Mouse (Mus musculus) neural tube, embryonic 15.5 days (tissue): ENCODE data around the gene Gm17571. TPM values are rescaled to one million over a fixed set of nuclear protein-coding genes. Genes with fewer than 3 reads are reported as not detected.

Experiments
- ATAC-seq: fragments of 200-750 bp; cut with Nextera tagmentation; 2 replicates; pipeline ENCODE4 v1.8.0; 2017; ENCODE audit warnings: mild to moderate bottlenecking, moderate TSS enrichment, moderate library complexity; ENCODE audit not compliant: low FRiP score
- H3K27ac ChIP-seq: fragments of 300-500 bp; sonication (generic); replicated peaks from 2 replicates; pipeline ENCODE4 v1.5.1; 2015; ENCODE audit warnings: mild to moderate bottlenecking, inconsistent platforms
- H3K27me3 ChIP-seq: fragments of 300-500 bp; sonication (generic); replicated peaks from 2 replicates; pipeline ENCODE4 v1.6.1; 2015; ENCODE audit warnings: inconsistent platforms
- H3K36me3 ChIP-seq: fragments of 300-500 bp; sonication (generic); 2 replicates; pipeline ENCODE4 v1.6.1; 2015; ENCODE audit warnings: inconsistent platforms
- H3K4me1 ChIP-seq: fragments of 300-500 bp; sonication (generic); 2 replicates; pipeline ENCODE4 v1.6.1; 2015; ENCODE audit warnings: inconsistent platforms
- H3K4me2 ChIP-seq: fragments of 300-500 bp; sonication (generic); 2 replicates; pipeline ENCODE4 v1.6.1; 2015; ENCODE audit warnings: inconsistent platforms, mild to moderate bottlenecking, moderate library complexity
- H3K4me3 ChIP-seq: fragments of 300-500 bp; sonication (generic); replicated peaks from 2 replicates; pipeline ENCODE4 v1.5.1; 2015; ENCODE audit warnings: mild to moderate bottlenecking, inconsistent platforms
- H3K9ac ChIP-seq: fragments of 300-500 bp; sonication (generic); replicated peaks from 2 replicates; pipeline ENCODE4 v1.6.1; 2015; ENCODE audit warnings: mild to moderate bottlenecking, inconsistent platforms
- H3K9me3 ChIP-seq: fragments of 300-500 bp; sonication (generic); replicated peaks from 2 replicates; pipeline ENCODE4 v1.6.1; 2016; ENCODE audit warnings: inconsistent platforms
- WGBS: fragments of 180-500 bp; shearing (Covaris S2); methylation state at CpG from one replicate; pipeline ENCODE4 v1.1.7; 2015; ENCODE audit warnings: mixed read lengths; 5-methylcytosine and 5-hydroxymethylcytosine counted together
- polyA plus RNA-seq: library from polyadenylated mRNA; unstranded; fragments of >200 nt; fragmentation: Nextera tagmentation; extraction: Ambion mirVana; gene quantifications from 2 replicates; pipeline ENCODE4 v1.2.1, GENCODE M21; 2015

Gm17571 gene
- polyA plus RNA-seq = not detected in 2 replicates

GRCm38 (mm10) chr9:13446703-13447285, at the start of gene Gm17571:
Gene Gm17571 (minus strand): TSS chr9:13446753.
- H3K4me1 ChIP-seq = no peaks in the 10 kb centered on the region; the same call in 1 of the 2 replicates
- no peak within 1 kb of the TSS for H3K4me2 ChIP-seq
- H3K9ac ChIP-seq = no peak within 1 kb of the TSS
- no peaks in the 10 kb centered on the region for H3K36me3 ChIP-seq
- ATAC-seq = no peak
- no peaks in the 10 kb centered on the region for H3K27me3 ChIP-seq
- H3K9me3 ChIP-seq = no peaks in the 10 kb centered on the region
- WGBS = 83% methylated on average over 4 of the region's 4 CpGs
- no peak within 1 kb of the TSS for H3K27ac ChIP-seq
- H3K4me3 ChIP-seq = no peak within 1 kb of the TSS

GRCm38 (mm10) chr9:13495530-13495929, 49.0 kb upstream of the Gm17571 start:
- no peak overlapping the region for H3K27ac ChIP-seq
- H3K9ac ChIP-seq = no peak overlapping the region
- H3K9me3 ChIP-seq = no peaks in the 10 kb centered on the region
- no peak overlapping the region for H3K4me2 ChIP-seq
- H3K4me3 ChIP-seq = no peak overlapping the region
- H3K4me1 ChIP-seq = peaks cover 11% of the 10 kb centered on the region; the same call in 1 of the 2 replicates
- no peaks in the 10 kb centered on the region for H3K36me3 ChIP-seq
- no peaks in the 10 kb centered on the region for H3K27me3 ChIP-seq
- ATAC-seq = no peak

- H3K27me3 ChIP-seq = no peaks in the 10 kb centered on the region
- no peak overlapping the region for H3K9ac ChIP-seq
- no peak overlapping the region for H3K27ac ChIP-seq
- H3K36me3 ChIP-seq = no peaks in the 10 kb centered on the region
- ATAC-seq = no peak
- 92% methylated on average over 2 of the region's 2 CpGs for WGBS
- no peak overlapping the region for H3K4me2 ChIP-seq
- H3K4me1 ChIP-seq = peaks cover 8% of the 10 kb centered on the region; the same call in 1 of the 2 replicates
- H3K9me3 ChIP-seq = no peaks in the 10 kb centered on the region
- H3K4me3 ChIP-seq = no peak overlapping the region
Observed at GRCm38 (mm10) chr9:13493746-13494145, 47.2 kb upstream of the Gm17571 start.

- Histone ChIP-seq H3K27me3 (no peaks in the 10 kb centered on the region), H3K4me1 (peaks cover 3% of the 10 kb centered on the region; the same call in 1 of the 2 replicates), H3K4me3 (no peak overlapping the region), H3K9me3 (no peaks in the 10 kb centered on the region), H3K9ac (no peak overlapping the region), H3K4me2 (no peak overlapping the region), H3K36me3 (no peaks in the 10 kb centered on the region), H3K27ac (no peak overlapping the region)
- ATAC-seq = no peak
- 79% methylated on average over 2 of the region's 2 CpGs for WGBS
Observed at GRCm38 (mm10) chr9:13492807-13493206, 46.3 kb upstream of the Gm17571 start.

- Histone ChIP-seq H3K4me3 (no peak overlapping the region), H3K27me3 (no peaks in the 10 kb centered on the region), H3K9ac (no peak overlapping the region), H3K4me2 (no peak overlapping the region), H3K9me3 (no peaks in the 10 kb centered on the region), H3K4me1 (no peaks in the 10 kb centered on the region), H3K27ac (no peak overlapping the region), H3K36me3 (no peaks in the 10 kb centered on the region)
- WGBS = 87% methylated on average over 9 of the region's 9 CpGs
- ATAC-seq = no peak
Observed at GRCm38 (mm10) chr9:13491854-13492620, 45.5 kb upstream of the Gm17571 start.

- H3K27me3 ChIP-seq = no peaks in the 10 kb centered on the region
- no peak overlapping the region for H3K9ac ChIP-seq
- H3K4me3 ChIP-seq = no peak overlapping the region
- H3K27ac ChIP-seq = no peak overlapping the region
- H3K4me2 ChIP-seq = no peak overlapping the region
- 32% methylated on average over 1 of the region's 1 CpGs for WGBS
- H3K36me3 ChIP-seq = no peaks in the 10 kb centered on the region
- no peaks in the 10 kb centered on the region for H3K9me3 ChIP-seq
- no peak for ATAC-seq
- no peaks in the 10 kb centered on the region for H3K4me1 ChIP-seq
Observed at GRCm38 (mm10) chr9:13491107-13491506, 44.6 kb upstream of the Gm17571 start.

- no peak overlapping the region for H3K4me2 ChIP-seq
- no peak overlapping the region for H3K9ac ChIP-seq
- H3K27me3 ChIP-seq = no peaks in the 10 kb centered on the region
- H3K27ac ChIP-seq = no peak overlapping the region
- WGBS = 68% methylated on average over 1 of the region's 1 CpGs
- no peak overlapping the region for H3K4me3 ChIP-seq
- H3K9me3 ChIP-seq = no peaks in the 10 kb centered on the region
- ATAC-seq = no peak
- peaks cover 19% of the 10 kb centered on the region for H3K4me1 ChIP-seq
- no peaks in the 10 kb centered on the region for H3K36me3 ChIP-seq
Observed at GRCm38 (mm10) chr9:13485914-13486313, 39.4 kb upstream of the Gm17571 start.

- Histone ChIP-seq H3K9ac (no peak overlapping the region), H3K27me3 (no peaks in the 10 kb centered on the region), H3K4me2 (no peak overlapping the region), H3K4me1 (peaks cover 22% of the 10 kb centered on the region), H3K9me3 (no peaks in the 10 kb centered on the region), H3K4me3 (no peak overlapping the region), H3K36me3 (no peaks in the 10 kb centered on the region), H3K27ac (0 out of 2 replicates have a peak overlapping the region, but pooled peaks have one; percentile 15)
- no peak for ATAC-seq
- 57% methylated on average over 12 of the region's 12 CpGs for WGBS
Observed at GRCm38 (mm10) chr9:13484267-13485240, 38.0 kb upstream of the Gm17571 start.

- Histone ChIP-seq H3K4me3 (no peak overlapping the region), H3K9ac (no peak overlapping the region), H3K27ac (no peak overlapping the region), H3K4me2 (no peak overlapping the region), H3K36me3 (no peaks in the 10 kb centered on the region), H3K4me1 (peaks cover 22% of the 10 kb centered on the region), H3K9me3 (no peaks in the 10 kb centered on the region), H3K27me3 (no peaks in the 10 kb centered on the region)
- ATAC-seq = no peak
- 63% methylated on average over 5 of the region's 5 CpGs for WGBS
Observed at GRCm38 (mm10) chr9:13483199-13484068, 36.9 kb upstream of the Gm17571 start.

GRCm38 (mm10) chr9:13479275-13479674, 32.7 kb upstream of the Gm17571 start:
- no peak for ATAC-seq
- no peaks in the 10 kb centered on the region for H3K36me3 ChIP-seq
- H3K27me3 ChIP-seq = no peaks in the 10 kb centered on the region
- H3K27ac ChIP-seq = no peak overlapping the region
- peaks cover 16% of the 10 kb centered on the region for H3K4me1 ChIP-seq
- H3K9me3 ChIP-seq = no peaks in the 10 kb centered on the region
- no peak overlapping the region for H3K9ac ChIP-seq
- H3K4me2 ChIP-seq = no peak overlapping the region
- no peak overlapping the region for H3K4me3 ChIP-seq
- WGBS = 8% methylated on average over 4 of the region's 4 CpGs

GRCm38 (mm10) chr9:13474951-13475350, 28.4 kb upstream of the Gm17571 start:
- Histone ChIP-seq H3K36me3 (no peaks in the 10 kb centered on the region), H3K9me3 (no peaks in the 10 kb centered on the region), H3K4me3 (no peak overlapping the region), H3K9ac (no peak overlapping the region), H3K27ac (no peak overlapping the region), H3K4me1 (0 out of 2 replicates have a peak, but pooled peaks cover under 1% of the 10 kb centered on the region), H3K27me3 (no peaks in the 10 kb centered on the region), H3K4me2 (no peak overlapping the region)
- no peak for ATAC-seq
- 94% methylated on average over 5 of the region's 5 CpGs for WGBS
